Mouse (Mus musculus): ENCODE data around the gene Gm16513. TPM values are rescaled to one million over a fixed set of nuclear protein-coding genes. Genes with fewer than 3 reads are reported as not detected.
"Not testable (repeated sequence)": the region's sequence is repeated elsewhere in the genome, so short reads cannot be mapped to it uniquely, and the experiment has no call there.

Gm16513 gene
- polyA plus RNA-seq (2012; ENCODE audit: insufficient read depth, insufficient read length, low replicate concordance, missing spikeins): not detected in 2 replicates

GRCm38 (mm10) chr5:95182324-95182723 is at the start of gene Gm16513:
Gene Gm16513 (plus strand): TSS chr5:95182624.
- H3K27ac ChIP-seq (ENCODE audit: insufficient read depth, low read depth, low read length); H3K4me3 ChIP-seq (ENCODE audit: insufficient read depth, low read depth, low read length); H3K4me1 ChIP-seq (ENCODE audit: control insufficient read depth, insufficient read depth, low read length): not testable (repeated sequence)
- no CpG with 5 or more reads among the region's 1 CpGs for WGBS

Other genes starting within 250 kb of the Gm16513 start
- not detected in 2 replicates for gene Gm6367, start 194.0 kb upstream of the Gm16513 start, polyA plus RNA-seq (2012; ENCODE audit: insufficient read depth, insufficient read length, low replicate concordance, missing spikeins)
- not detected in 2 replicates for gene Gm7942, start 75.7 kb upstream of the Gm16513 start, polyA plus RNA-seq (2012; ENCODE audit: insufficient read depth, insufficient read length, low replicate concordance, missing spikeins)
- not detected in 2 replicates for gene Gm10424, start 90.1 kb downstream of the Gm16513 start, polyA plus RNA-seq (2012; ENCODE audit: insufficient read depth, insufficient read length, low replicate concordance, missing spikeins)
- not detected in 2 replicates for gene Gm3259, start 123.3 kb downstream of the Gm16513 start, polyA plus RNA-seq (2012; ENCODE audit: insufficient read depth, insufficient read length, low replicate concordance, missing spikeins)